Mouse (Mus musculus) lung, postnatal 14 days (tissue): ENCODE data around the gene Mllt10.

Experiments
- DNase-seq: peaks from one replicate; pipeline ENCODE4 v3.0.0; 2021

The Mllt10 gene

GRCm38 (mm10) chr2:18055016-18055928 lies at the start of gene Mllt10:
TSS of gene Mllt10 (plus strand) at chr2:18055237.
- DNase-seq: no peak

GRCm38 (mm10) chr2:18011226-18011625 lies 43.8 kb upstream of the Mllt10 start:
- DNase-seq: no peak

GRCm38 (mm10) chr2:18012866-18013265 lies 42.2 kb upstream of the Mllt10 start:
- no peak for DNase-seq

- DNase-seq: no peak
Measured at GRCm38 (mm10) chr2:18015581-18015980, 39.5 kb upstream of the Mllt10 start.

- DNase-seq: no peak
Measured at GRCm38 (mm10) chr2:18016639-18017038, 38.4 kb upstream of the Mllt10 start.

- no peak for DNase-seq
Measured at GRCm38 (mm10) chr2:18017321-18017720, 37.7 kb upstream of the Mllt10 start.

- DNase-seq: no peak
Measured at GRCm38 (mm10) chr2:18019122-18019521, 35.9 kb upstream of the Mllt10 start.

GRCm38 (mm10) chr2:18022886-18023285 lies 32.2 kb upstream of the Mllt10 start:
- no peak for DNase-seq

- no peak for DNase-seq
Measured at GRCm38 (mm10) chr2:18025116-18025515, 29.9 kb upstream of the Mllt10 start.

- no peak for DNase-seq
Measured at GRCm38 (mm10) chr2:18025781-18026115, 29.3 kb upstream of the Mllt10 start.

- peak; percentile 56 for DNase-seq
Measured at GRCm38 (mm10) chr2:18026116-18026947, 28.7 kb upstream of the Mllt10 start.

GRCm38 (mm10) chr2:18027448-18028139 lies 27.4 kb upstream of the Mllt10 start:
- peak; percentile 95 for DNase-seq

- DNase-seq: peak; percentile 98
Measured at GRCm38 (mm10) chr2:18028140-18029021, 26.7 kb upstream of the Mllt10 start.

GRCm38 (mm10) chr2:18029656-18030055 lies 25.4 kb upstream of the Mllt10 start:
- DNase-seq: no peak

- no peak for DNase-seq
Measured at GRCm38 (mm10) chr2:18030581-18030980, 24.5 kb upstream of the Mllt10 start.

GRCm38 (mm10) chr2:18031271-18031821 lies 23.7 kb upstream of the Mllt10 start:
- no peak for DNase-seq

GRCm38 (mm10) chr2:18031831-18032537 lies 23.1 kb upstream of the Mllt10 start:
- DNase-seq: peak; percentile 52

GRCm38 (mm10) chr2:18032538-18032895 lies 22.5 kb upstream of the Mllt10 start:
- no peak for DNase-seq

GRCm38 (mm10) chr2:18033166-18034108 lies 21.6 kb upstream of the Mllt10 start:
- no peak for DNase-seq
